Mouse (Mus musculus) gastrocnemius, postnatal 10 days (tissue): Measurements from ENCODE around the gene Mdm2. TPM values are rescaled to one million over a fixed set of nuclear protein-coding genes. Genes with fewer than 3 reads are reported as not detected.
"Not testable (repeated sequence)": the region's sequence is repeated elsewhere in the genome, so short reads cannot be mapped to it uniquely, and the experiment has no call there.

Experiments used
- DNase-seq: peaks from one replicate; pipeline ENCODE4 v3.0.0; 2021; ENCODE audit warnings: mixed read lengths
- total RNA-seq, 2 experiments: library from RNA; stranded (reverse); gene quantifications; 2 replicates each; pipeline ENCODE4 v1.2.3; 2021

Mdm2 gene
- total RNA-seq, 2 experiments from 2014 or later: 34.1 to 36.4 TPM

DNA sequence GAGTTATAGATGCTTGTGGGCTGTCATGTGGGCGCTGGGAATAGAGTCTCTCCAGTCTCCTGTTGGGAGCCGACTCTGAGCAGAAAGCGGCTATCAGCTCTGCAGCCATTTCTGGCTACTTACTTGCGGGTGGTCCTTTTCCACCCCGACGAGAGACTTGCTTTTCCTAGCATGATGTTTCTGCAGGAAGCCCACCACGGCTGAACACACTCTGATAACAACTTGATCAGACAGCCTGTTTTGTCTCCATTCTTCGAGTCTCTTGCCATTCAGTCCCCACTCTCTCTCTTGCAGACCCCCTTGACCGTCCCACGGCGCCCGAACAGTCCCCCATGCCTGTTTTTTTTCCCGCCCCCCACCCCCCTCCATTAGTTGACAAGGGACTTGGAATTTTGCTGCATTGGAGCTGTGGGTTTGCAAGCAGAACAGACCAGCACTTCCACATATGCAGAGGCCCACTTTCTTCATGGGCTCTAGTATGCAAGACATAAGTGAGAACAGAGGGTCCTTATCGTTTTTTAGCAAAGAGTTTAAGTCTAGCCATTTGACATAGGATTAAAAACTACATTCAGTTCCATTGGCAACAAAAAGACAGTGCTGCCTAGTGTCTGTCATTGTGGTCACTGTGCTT, 22.5 kb upstream of the Mdm2 start:
- DNase-seq: no peak

- DNase-seq: no peak
Measured at GRCm38 (mm10) chr10:117732184-117732583, 21.6 kb upstream of the Mdm2 start.

DNA sequence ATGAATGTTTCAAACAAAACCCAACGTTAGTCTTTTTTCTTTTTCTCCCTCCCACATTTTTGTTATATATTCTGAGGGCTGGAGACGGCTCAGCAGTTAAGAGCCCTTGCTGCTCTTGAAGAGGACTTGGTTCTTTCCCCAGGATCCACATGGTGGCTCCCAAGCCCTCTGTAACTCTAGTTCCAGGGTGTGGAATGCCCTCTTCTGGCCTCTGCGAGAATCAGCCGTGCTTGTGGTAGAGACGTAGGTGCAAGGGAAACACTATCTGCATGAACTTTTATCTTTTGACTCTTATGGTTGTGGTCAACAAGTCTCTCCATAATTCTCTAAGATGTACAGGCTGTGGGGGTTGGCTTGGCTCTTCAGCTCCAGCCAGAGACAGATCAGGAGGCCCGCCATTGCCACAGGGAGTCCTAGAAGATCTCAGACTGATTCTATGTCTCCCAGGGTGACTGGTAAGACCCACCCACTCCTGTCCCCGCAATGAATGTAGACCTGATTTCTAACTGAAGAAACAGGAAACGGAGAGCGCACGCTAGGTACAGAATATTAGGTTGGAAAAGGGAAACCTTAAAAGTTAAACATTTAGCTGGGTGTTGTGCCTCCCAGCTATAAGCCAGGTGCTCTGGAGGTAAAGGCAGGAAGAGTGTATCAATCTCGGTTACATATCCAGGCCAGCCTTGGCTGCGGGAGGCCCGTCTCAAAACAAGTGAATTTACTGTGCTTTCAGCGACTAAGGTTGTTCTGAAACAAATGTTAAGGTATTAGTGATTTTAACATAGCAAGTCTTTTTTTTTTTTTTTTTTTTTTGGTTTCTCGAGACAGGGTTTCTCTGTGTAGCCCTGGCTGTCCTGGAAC, 20.9 kb upstream of the Mdm2 start:
- peak; percentile 34 for DNase-seq

GRCm38 (mm10) chr10:117730637-117731203, 20.2 kb upstream of the Mdm2 start:
- DNase-seq: no peak

- DNase-seq: no peak
Measured at GRCm38 (mm10) chr10:117730140-117730539, 19.6 kb upstream of the Mdm2 start.

DNA sequence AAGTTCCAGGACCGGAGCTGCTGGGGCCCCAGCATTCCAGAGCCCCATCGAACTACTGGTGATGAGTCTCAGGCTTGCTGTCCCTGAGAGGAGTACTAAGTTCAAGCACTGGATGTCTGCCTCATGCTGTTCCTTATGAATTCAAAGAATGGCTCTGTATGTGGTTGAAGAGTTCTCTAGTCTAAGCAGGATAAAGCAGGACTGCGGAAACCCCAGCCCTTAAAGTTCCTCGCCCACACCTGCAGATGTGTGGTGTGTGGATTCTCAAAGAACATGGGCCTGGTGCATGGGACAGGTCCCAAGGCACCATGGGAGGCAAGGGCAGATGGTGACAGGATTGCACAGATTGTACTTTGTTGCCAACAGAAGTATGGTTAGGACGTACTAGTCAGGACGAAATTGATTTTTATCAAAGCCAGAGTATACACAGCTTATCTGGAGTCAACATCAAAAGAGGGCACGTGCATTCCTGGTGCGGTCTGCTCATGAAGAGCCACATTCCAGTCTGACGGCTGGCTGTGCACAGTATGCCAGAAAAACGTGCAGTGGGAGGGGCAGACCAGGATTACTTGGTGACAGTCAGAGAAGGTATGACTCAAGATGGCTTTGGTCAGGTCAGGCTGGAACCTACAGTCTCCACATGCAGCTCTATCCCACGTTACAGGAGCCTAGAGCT, 18.7 kb upstream of the Mdm2 start:
- no peak for DNase-seq

DNA sequence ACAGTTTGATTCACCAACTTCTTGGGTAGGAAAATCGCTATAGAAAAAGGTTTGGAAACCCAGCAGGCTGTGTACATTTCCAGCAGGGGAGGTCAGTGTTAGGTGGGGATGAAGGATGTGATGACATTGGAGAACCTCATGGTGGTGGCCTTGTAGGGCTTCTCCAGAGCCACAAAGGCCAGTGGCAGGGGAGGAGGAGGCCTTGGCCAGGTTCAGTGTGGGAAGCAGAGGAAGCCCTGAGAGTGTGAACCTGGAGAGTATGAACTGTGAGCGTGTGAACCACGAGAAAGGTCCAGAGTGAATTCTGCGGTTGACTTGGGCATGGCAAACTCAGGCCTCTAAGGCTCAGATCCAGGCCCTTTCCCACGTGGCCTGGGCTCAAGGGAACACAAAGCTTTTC, 18.0 kb upstream of the Mdm2 start:
- DNase-seq: no peak

DNA sequence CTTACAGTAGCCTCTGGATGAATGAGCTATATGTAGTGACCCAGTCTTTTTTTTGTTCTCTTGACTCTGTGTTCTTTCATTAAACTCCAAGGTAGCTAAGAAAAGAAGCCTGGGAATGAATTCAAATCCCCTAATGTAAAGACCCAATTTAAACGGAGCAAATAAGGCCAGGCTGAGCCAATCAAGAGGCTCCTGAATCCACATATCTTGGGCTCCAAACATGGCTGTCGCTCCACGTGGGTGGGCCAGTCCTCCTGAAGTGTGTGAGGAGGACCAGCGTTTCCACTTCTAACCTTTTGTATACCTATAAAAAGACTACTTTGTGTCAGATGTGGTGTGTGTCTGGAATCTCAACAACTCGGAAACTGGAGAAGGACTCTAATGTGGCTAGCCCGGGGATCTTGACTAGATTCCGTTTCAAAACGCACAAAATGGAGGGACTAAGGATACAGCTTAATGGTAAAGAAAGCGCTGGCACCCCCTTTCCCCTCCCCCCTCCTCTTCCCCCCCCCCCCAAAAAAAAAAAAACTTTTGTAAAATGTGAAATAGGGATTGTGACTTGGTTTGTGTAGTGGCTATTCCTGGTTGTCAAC, 17.1 kb upstream of the Mdm2 start:
- DNase-seq: no peak

DNA sequence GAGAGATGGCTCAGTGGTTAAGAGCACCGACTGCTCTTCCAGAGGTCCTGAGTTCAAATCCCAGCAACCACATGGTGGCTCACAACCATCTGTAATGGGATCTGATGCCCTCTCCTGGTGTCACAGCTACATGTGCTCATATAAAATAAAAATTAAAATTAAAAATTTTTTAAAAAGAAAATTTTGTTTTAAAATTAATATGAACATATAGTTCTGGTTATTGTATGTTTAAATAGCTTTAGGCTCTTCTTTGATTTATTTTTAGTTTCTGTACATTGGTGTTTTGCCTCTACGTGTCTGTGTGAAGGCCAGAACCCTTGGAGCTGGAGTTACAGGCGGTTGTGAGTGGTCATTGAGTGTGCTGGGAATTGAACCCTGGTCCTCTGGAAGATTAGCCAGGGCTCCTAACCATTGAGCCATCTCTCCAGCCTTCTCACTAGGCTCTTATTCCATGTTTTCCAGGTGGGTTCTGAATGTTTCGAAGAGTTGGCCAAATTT, 16.4 kb upstream of the Mdm2 start:
- DNase-seq: no peak

DNA sequence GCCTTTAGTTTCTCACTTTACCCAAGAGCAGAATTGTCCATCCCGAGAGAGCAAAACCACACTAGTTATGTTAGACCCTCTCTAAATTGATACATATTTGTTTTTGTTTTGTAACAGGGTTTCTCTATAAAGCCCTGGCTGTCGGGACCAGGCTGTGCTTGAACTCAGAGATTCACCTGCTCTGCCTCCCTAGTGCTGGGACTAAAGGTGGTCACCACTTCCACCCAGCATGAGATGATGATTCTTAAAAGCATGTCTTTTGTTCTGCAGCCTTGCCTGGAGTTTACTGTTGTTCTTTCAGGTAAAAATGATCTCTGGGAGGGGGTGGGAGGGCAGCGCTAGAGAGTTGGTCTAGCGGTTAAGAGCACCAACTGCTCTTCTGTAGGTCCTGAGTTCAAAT, 15.8 kb upstream of the Mdm2 start:
- no peak for DNase-seq

DNA sequence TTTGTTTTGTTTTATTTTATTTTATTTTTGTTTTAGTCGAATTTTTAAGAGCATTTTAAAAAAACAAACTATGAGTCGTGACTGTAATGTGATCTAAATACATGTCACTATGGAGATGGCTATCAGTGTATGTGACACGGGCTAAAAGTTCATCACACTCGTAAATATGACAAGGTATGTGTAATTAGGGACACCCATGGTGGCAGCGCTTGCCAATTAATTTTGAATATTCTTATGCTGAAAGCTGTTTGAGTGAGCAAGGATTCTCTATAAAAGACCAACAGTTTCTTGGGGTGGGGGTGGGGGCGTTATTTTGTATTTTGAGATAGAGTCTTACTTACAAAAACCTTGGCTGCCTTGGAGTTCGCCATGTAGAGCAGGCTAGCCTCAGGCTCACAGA, 15.1 kb upstream of the Mdm2 start:
- DNase-seq: no peak

GRCm38 (mm10) chr10:117724804-117725361, 14.3 kb upstream of the Mdm2 start:
- DNase-seq: no peak

DNA sequence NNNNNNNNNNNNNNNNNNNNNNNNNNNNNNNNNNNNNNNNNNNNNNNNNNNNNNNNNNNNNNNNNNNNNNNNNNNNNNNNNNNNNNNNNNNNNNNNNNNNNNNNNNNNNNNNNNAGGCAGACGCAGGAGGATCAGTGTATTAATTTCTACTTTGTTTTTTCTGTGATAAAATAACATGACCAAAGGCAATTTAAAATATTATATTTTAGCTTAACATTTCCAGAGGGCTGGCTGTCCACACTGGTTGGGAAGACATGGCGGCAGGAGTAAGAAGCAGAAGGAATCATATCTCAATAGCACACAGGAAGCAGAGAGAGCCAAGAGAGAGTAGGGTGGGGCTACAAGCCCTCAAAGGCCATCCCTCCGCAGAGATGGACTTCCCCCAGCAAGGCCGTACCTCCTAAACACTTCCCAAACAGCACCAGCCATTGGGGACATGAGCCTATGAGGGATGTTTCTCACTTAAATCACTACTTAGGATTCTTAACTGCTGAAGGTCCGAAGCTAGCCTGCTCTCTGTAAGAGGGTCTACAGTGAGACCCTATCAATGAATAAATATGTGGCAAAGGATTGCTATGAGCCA, 13.7 kb upstream of the Mdm2 start:
- DNase-seq: no peak

- DNase-seq: peak; percentile 44
Measured at GRCm38 (mm10) chr10:117718161-117719119, 7.9 kb upstream of the Mdm2 start.

DNA sequence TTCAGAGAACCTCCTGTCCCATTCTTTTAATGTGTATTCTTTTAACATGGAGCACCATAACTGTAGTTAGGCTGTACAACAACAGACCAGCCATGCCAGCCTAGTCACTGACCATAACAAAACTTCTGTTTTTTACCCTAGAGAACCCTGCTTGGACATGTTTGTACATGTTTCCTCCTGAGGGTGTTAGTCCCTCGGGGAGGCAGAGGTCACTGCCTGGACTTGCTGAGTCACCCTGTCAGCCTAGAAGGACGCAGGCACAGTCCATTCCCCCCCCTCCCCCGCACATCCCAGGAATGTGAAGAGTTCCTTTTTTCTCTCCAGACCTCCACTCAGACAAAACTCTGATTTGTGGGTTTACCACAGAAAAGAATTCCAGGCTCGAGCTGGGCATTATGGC, 7.0 kb upstream of the Mdm2 start:
- DNase-seq: peak; percentile 16

GRCm38 (mm10) chr10:117716686-117717085, 6.1 kb upstream of the Mdm2 start:
- no peak for DNase-seq

DNA sequence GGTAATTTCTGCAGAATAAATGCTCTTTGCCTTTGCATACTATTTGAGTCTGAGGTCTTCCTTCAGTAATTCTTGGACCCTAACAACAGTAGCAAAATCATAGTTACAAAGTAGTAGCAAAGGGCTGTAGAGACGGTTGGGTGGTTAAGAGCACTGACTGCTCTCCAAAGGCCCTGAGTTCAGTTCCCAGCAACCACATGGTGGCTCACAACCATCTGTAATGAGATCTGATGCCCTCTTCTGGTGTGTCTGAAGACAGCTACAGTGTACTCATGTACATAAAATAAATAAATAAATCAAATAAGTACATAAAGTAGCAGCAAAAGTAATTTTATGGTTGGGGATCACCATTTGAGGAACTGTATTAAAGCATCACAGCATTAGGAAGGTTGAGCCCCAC, 5.1 kb upstream of the Mdm2 start:
- not testable (repeated sequence) for DNase-seq

DNA sequence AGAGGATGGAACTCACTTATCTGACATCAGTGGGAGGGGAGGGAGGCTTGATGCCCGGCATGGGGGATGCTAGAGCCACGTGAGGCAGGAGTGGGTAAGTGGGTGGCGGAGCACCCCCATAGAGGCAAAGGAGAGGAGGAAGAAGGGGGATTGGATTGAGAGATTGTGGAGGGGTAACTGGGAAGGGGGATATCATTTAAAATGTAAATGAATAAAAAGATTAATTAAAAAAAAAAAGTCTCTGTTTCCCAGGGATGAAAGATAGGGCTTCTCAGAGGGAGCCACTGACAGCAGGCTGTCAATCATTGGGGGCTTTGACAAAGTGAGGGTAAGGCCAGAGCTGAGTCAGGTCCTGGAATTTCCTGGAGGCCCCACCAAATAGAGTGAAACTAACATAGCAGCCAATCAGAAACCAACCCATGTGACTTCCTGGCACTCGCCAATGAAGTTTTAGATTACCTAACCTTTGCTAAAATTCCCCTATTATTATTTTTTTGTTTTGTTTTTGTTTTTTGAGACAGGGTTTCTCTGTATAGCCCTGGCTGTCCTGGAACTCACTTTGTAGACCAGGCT, 4.5 kb upstream of the Mdm2 start:
- DNase-seq: no peak

- DNase-seq: no peak
Measured at GRCm38 (mm10) chr10:117714048-117714545, 3.5 kb upstream of the Mdm2 start.

- no peak for DNase-seq
Measured at GRCm38 (mm10) chr10:117713466-117713865, 2.9 kb upstream of the Mdm2 start.
